8 mouse cellular contexts compared by ENCODE assay signal in the genomic region with DNA sequence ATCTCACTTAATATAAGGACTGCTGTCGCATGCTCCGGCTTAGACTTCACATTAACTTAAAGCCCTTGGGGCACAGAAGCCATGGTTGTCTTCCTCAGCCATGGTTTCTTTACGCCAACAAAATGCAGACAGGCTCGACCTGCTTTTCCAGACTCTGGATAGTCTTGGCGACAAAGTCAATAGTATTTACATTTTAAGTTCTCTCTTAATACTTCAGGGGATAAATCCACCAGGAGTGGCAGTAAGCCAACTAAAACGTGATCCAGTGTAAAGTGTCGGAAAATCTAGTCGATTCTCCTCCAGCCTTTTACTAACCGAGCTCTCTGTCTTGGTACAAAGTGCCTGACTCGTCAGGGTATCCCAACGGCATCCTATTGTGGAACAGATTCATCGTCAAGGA. TPM values are rescaled to one million over a fixed set of nuclear protein-coding genes. Genes with fewer than 3 reads are reported as not detected.
DNase-seq lines count a peak whose midpoint lies in the region; ATAC-seq and TF ChIP-seq lines count a peak whose summit lies in the region.

No protein-coding gene starts in this region.

- peak overlapping the region; percentile 54 for H3K4me2 ChIP-seq in CH12.LX (ENCODE audit: insufficient read depth, low read depth, poor library complexity, severe bottlenecking)
- H3K4me2 ChIP-seq in hindbrain, embryonic 11.5 days (replicated peaks; ENCODE audit: low read depth, low read length), result peak overlapping the region; percentile 53
- peak overlapping the region; percentile 61 for H3K4me2 ChIP-seq in lung, postnatal 0 days (replicated peaks; ENCODE audit: low read depth, low read length)

- intact Hi-C loops in left cerebral cortex, postnatal 4 days (cut with DNase I), result no loop called here

- H3K36me3 ChIP-seq in CH12.LX (replicated peaks in 1 of 2; ENCODE audit: control insufficient read depth in 1 of 2, insufficient read depth in 1 of 2, low read length in 1 of 2), result peaks cover 15 to 36% of the 10 kb centered on the region in 2 experiments
- no peaks in the 10 kb centered on the region for H3K36me3 ChIP-seq in hindbrain, embryonic 11.5 days (ENCODE audit: control insufficient read depth, insufficient read depth, low read length)
- no peaks in the 10 kb centered on the region for H3K36me3 ChIP-seq in lung, postnatal 0 days (ENCODE audit: insufficient read depth, low read length)

- H3K27me3 ChIP-seq in CH12.LX (replicated peaks), result no peaks in the 10 kb centered on the region
- H3K27me3 ChIP-seq in hindbrain, embryonic 11.5 days (ENCODE audit: control insufficient read depth, insufficient read depth, low read length), result no peaks in the 10 kb centered on the region
- no peaks in the 10 kb centered on the region for H3K27me3 ChIP-seq in lung, postnatal 0 days (replicated peaks; ENCODE audit: insufficient read depth, low read length)

- in situ Hi-C loops in CH12.LX (cut with MboI; ENCODE audit: low pct_ligation_motif_present, low pct_unique_long_range_greater_than_20kb, low sequenced_read_pairs), result no loop called here

- peaks cover 30% of the 10 kb centered on the region for H3K79me2 ChIP-seq in CH12.LX (replicated peaks; ENCODE audit: control insufficient read depth, extremely low read depth, insufficient read depth, poor library complexity, severe bottlenecking)

- TF ChIP-seq POLR2A in CH12.LX (IDR thresholded peaks at IDR 0.05; ENCODE audit: low read depth, low read length), result no peak

- H3K9ac ChIP-seq in CH12.LX (ENCODE audit: insufficient read depth, low read depth), result peak overlapping the region; percentile 83
- no peak overlapping the region for H3K9ac ChIP-seq in hindbrain, embryonic 11.5 days (ENCODE audit: low read depth, low read length)
- no peak overlapping the region for H3K9ac ChIP-seq in lung, postnatal 0 days (replicated peaks; ENCODE audit: low read depth)

- peaks cover 5 to 31% of the 10 kb centered on the region in 2 experiments for H3K4me1 ChIP-seq in CH12.LX (ENCODE audit: control insufficient read depth in 1 of 2, insufficient read depth in 2 of 2)
- H3K4me1 ChIP-seq in hindbrain, embryonic 11.5 days (replicated peaks; ENCODE audit: control insufficient read depth, insufficient read depth, low read length), result peaks cover 4% of the 10 kb centered on the region
- peaks cover 7% of the 10 kb centered on the region; the same call in 1 of the 2 replicates for H3K4me1 ChIP-seq in lung, postnatal 0 days (ENCODE audit: insufficient read depth, low read depth, low read length)

- dilution Hi-C loops in CH12.LX (cut with MboI; ENCODE audit: extremely low pct_ligation_motif_present, extremely low pct_unique_long_range_greater_than_20kb, low sequenced_read_pairs), result no loop called here

- H3K4me3 ChIP-seq in CH12.LX (replicated peaks in 1 of 3; ENCODE audit: low read depth in 2 of 3, low read length in 2 of 3, poor library complexity in 1 of 3), result peak overlapping the region; percentile 14 to 97 (median 84)
- peak overlapping the region; percentile 95 for H3K4me3 ChIP-seq in hindbrain, embryonic 11.5 days (ENCODE audit: low read depth, low read length)
- peak overlapping the region; percentile 79 for H3K4me3 ChIP-seq in lung, postnatal 0 days (ENCODE audit: low read depth, low read length)

- TF ChIP-seq EP300 in CH12.LX (IDR thresholded peaks at IDR 0.05; ENCODE audit: low read length), result no peak
- no peak; the same call in 1 of the 2 replicates for TF ChIP-seq EP300 in lung, postnatal 0 days (IDR thresholded peaks at IDR 0.05)

- H3K27ac ChIP-seq in CH12.LX (ENCODE audit: insufficient read depth, low read depth), result no peak overlapping the region
- H3K27ac ChIP-seq in hindbrain, embryonic 11.5 days (ENCODE audit: low read depth, low read length), result no peak overlapping the region
- H3K27ac ChIP-seq in lung, postnatal 0 days (ENCODE audit: low read length), result peak overlapping the region; percentile 87

- no peak for TF ChIP-seq RAD21 in CH12.LX (IDR thresholded peaks at IDR 0.05; ENCODE audit: low read depth, low read length)

- 80% methylated on average over 12 of the region's 12 CpGs for WGBS in hindbrain, embryonic 11.5 days
- WGBS in lung, postnatal 0 days, result 57% methylated on average over 12 of the region's 12 CpGs

- H3K9me3 ChIP-seq in CH12.LX (replicated peaks; ENCODE audit: low read length), result no peaks in the 10 kb centered on the region
- H3K9me3 ChIP-seq in hindbrain, embryonic 11.5 days (ENCODE audit: control insufficient read depth, low read length), result no peaks in the 10 kb centered on the region
- H3K9me3 ChIP-seq in lung, postnatal 0 days (ENCODE audit: low read length), result no peaks in the 10 kb centered on the region

- ATAC-seq in hindbrain, embryonic 11.5 days (ENCODE audit: low FRiP score), result no peak
- no peak for ATAC-seq in lung, postnatal 0 days
- no peak for ATAC-seq in CD4-positive, CD25-positive, alpha-beta regulatory T cell, adult 4 months

- DNase-seq in cerebellum, adult 9-11 months, result peak; percentile 25
- DNase-seq in cerebellum, postnatal 4 days (ENCODE audit: low spot score in 2 of 2), result no peak
- DNase-seq in CH12.LX (ENCODE audit: extremely low read depth), result no peak
- DNase-seq in hindbrain, embryonic 11.5 days (ENCODE audit: low spot score), result no peak
- DNase-seq in lung, postnatal 0 days (ENCODE audit: low spot score), result peak; percentile 53
- DNase-seq in spleen, adult 18-20 months, result no peak
- no peak for DNase-seq in left cerebral cortex, postnatal 4 days

- no peak for TF ChIP-seq CTCF in CH12.LX (conservative IDR thresholded peaks at IDR 0.05 in 1 of 2, IDR thresholded peaks at IDR 0.05 in 1 of 2; ENCODE audit: low read depth in 2 of 2, low read length in 2 of 2)
- no peak for TF ChIP-seq CTCF in lung, postnatal 0 days (IDR thresholded peaks at IDR 0.05)

TF ChIP-seq in CH12.LX, 34 proteins besides CTCF, POLR2A, EP300 and RAD21:
- no peak for TF ChIP-seq HCFC1 (IDR thresholded peaks at IDR 0.05; ENCODE audit: low read depth, low read length)

RNA-seq across cellular contexts. Expression of a gene that starts 1.0 kb away (rescaled TPM):
- total RNA-seq in CH12.LX (2012; rRNA removed), result 57.1 and 59.8 TPM in 2 replicates
- 39.7 and 40.4 TPM in 2 replicates for total RNA-seq in CH12.LX (2014; rRNA removed)
- 50.1 and 52.8 TPM in 2 replicates for polyA plus RNA-seq in CH12.LX (2012; ENCODE audit: insufficient read length, low read depth)
- polyA plus RNA-seq in hindbrain, embryonic 11.5 days (2014; fragmentation: Nextera tagmentation; extraction: Ambion mirVana), result 105 and 108 TPM in 2 replicates
- polyA plus RNA-seq in lung, postnatal 0 days (2015; fragmentation: Nextera tagmentation; extraction: Ambion mirVana), result 201 and 223 TPM in 2 replicates
- polyA plus RNA-seq in CD4-positive, CD25-positive, alpha-beta regulatory T cell, adult 4 months (2017; shearing (Covaris generic)), result 10 to 100 TPM; 56.4 to 77.8 TPM
- total RNA-seq in left cerebral cortex, postnatal 4 days (2021), result 10 to 100 TPM; 62.9 to 68.7 TPM

RNA-seq across cellular contexts. Expression of a gene that starts 19.8 kb away (rescaled TPM):
- 18.2 and 23.2 TPM in 2 replicates for total RNA-seq in CH12.LX (2012; rRNA removed)
- total RNA-seq in CH12.LX (2014; rRNA removed), result 19.0 and 22.8 TPM in 2 replicates
- 12.8 and 17.2 TPM in 2 replicates for polyA plus RNA-seq in CH12.LX (2012; ENCODE audit: insufficient read length, low read depth)
- polyA plus RNA-seq in hindbrain, embryonic 11.5 days (2014; fragmentation: Nextera tagmentation; extraction: Ambion mirVana), result 0.83 and 1.3 TPM in 2 replicates
- polyA plus RNA-seq in lung, postnatal 0 days (2015; fragmentation: Nextera tagmentation; extraction: Ambion mirVana), result 17.8 and 19.9 TPM in 2 replicates
- polyA plus RNA-seq in CD4-positive, CD25-positive, alpha-beta regulatory T cell, adult 4 months (2017; shearing (Covaris generic)), result 10 to 100 TPM; 12.0 to 12.8 TPM
- total RNA-seq in left cerebral cortex, postnatal 4 days (2021), result under 1 TPM; 0.34 to 0.36 TPM

RNA-seq across cellular contexts. Expression of a gene that starts 52.3 kb away (rescaled TPM):
- total RNA-seq in CH12.LX (2012; rRNA removed) (67.1 and 67.4 TPM in 2 replicates), CH12.LX (2014; rRNA removed) (45.6 and 48.5 TPM in 2 replicates)
- polyA plus RNA-seq in CH12.LX (2012; ENCODE audit: insufficient read length, low read depth), result 45.7 and 46.4 TPM in 2 replicates
- 17.5 and 19.5 TPM in 2 replicates for polyA plus RNA-seq in hindbrain, embryonic 11.5 days (2014; fragmentation: Nextera tagmentation; extraction: Ambion mirVana)
- 13.7 and 16.5 TPM in 2 replicates for polyA plus RNA-seq in lung, postnatal 0 days (2015; fragmentation: Nextera tagmentation; extraction: Ambion mirVana)
- 10 to 100 TPM; 11.8 to 14.4 TPM for polyA plus RNA-seq in CD4-positive, CD25-positive, alpha-beta regulatory T cell, adult 4 months (2017; shearing (Covaris generic))
- total RNA-seq in left cerebral cortex, postnatal 4 days (2021), result 10 to 100 TPM; 33.4 to 37.2 TPM

RNA-seq across cellular contexts. Expression of a gene that starts 57.1 kb away (rescaled TPM):
- total RNA-seq in CH12.LX (2012; rRNA removed) (25.0 and 30.9 TPM in 2 replicates), CH12.LX (2014; rRNA removed) (33.1 and 33.8 TPM in 2 replicates)
- polyA plus RNA-seq in CH12.LX (2012; ENCODE audit: insufficient read length, low read depth), result 47.8 and 65.3 TPM in 2 replicates
- polyA plus RNA-seq in hindbrain, embryonic 11.5 days (2014; fragmentation: Nextera tagmentation; extraction: Ambion mirVana), result 41.6 and 45.7 TPM in 2 replicates
- polyA plus RNA-seq in lung, postnatal 0 days (2015; fragmentation: Nextera tagmentation; extraction: Ambion mirVana), result 40.9 and 42.5 TPM in 2 replicates
- polyA plus RNA-seq in CD4-positive, CD25-positive, alpha-beta regulatory T cell, adult 4 months (2017; shearing (Covaris generic)), result 10 to 100 TPM; 68.4 to 71.0 TPM
- total RNA-seq in left cerebral cortex, postnatal 4 days (2021), result 10 to 100 TPM; 61.3 to 65.7 TPM

Comparison
In these comparisons a context has a peak if more than half of its experiments do, and no peak if none do; other contexts are left out.
1. DNase-seq: peak in cerebellum, adult 9-11 months (single experiment) and lung, postnatal 0 days (single experiment); none in cerebellum, postnatal 4 days (0 of 2), CH12.LX (single experiment), hindbrain, embryonic 11.5 days (single experiment), spleen, adult 18-20 months (0 of 2) and left cerebral cortex, postnatal 4 days (single experiment).
2. Peak in every context shown above with its lines, with median percentiles within 50 percentile points of each other: H3K4me2 ChIP-seq and H3K4me3 ChIP-seq.